Mouse (Mus musculus) thymus, postnatal 10 days (tissue): ENCODE results near the gene Casc3.

Source experiments
- DNase-seq, 2 experiments: peaks; one replicate each; pipeline ENCODE4 v3.0.0; 2021; ENCODE audit warnings: low spot score in 2 of 2

Casc3 gene

GRCm38 (mm10) chr11:98869906-98870305, 65.2 kb downstream of the Casc3 start:
- no peak for DNase-seq

- DNase-seq = no peak
Observed at GRCm38 (mm10) chr11:98870791-98871190, 66.1 kb downstream of the Casc3 start.

GRCm38 (mm10) chr11:98871416-98871815, 66.7 kb downstream of the Casc3 start:
- DNase-seq = no peak

- DNase-seq = no peak
Observed at GRCm38 (mm10) chr11:98872040-98872439, 67.3 kb downstream of the Casc3 start.

- DNase-seq = no peak
Observed at GRCm38 (mm10) chr11:98873900-98874299, 69.2 kb downstream of the Casc3 start.

GRCm38 (mm10) chr11:98877001-98877400, 72.3 kb downstream of the Casc3 start:
- DNase-seq = no peak
